Mouse (Mus musculus) spleen, adult 2 months (tissue): ENCODE measurements around the gene Ddo. TPM values are rescaled to one million over a fixed set of nuclear protein-coding genes. Genes with fewer than 3 reads are reported as not detected.

Experiments
- DNase-seq, 2 experiments: peaks; one replicate each; pipeline versions ENCODE4 v3.0.0 to v3.0.0-alpha.2; 2012 to 2021; ENCODE audit warnings: low spot score in 2 of 2, low read depth in 1 of 2
- H3K27ac ChIP-seq: fragments of 200-500 bp; 2 replicates; pipeline ENCODE4 v1.5.1; 2012; ENCODE audit warnings: low read length, inconsistent platforms; ENCODE audit not compliant: insufficient read depth
- H3K27me3 ChIP-seq: fragments of 200-500 bp; 2 replicates; pipeline ENCODE4 v1.6.1; 2012; ENCODE audit warnings: mild to moderate bottlenecking, moderate library complexity, low read length, inconsistent platforms; ENCODE audit not compliant: control insufficient read depth, insufficient read depth
- H3K36me3 ChIP-seq: fragments of 200-500 bp; 2 replicates; pipeline ENCODE4 v1.6.1; 2012; ENCODE audit warnings: mild to moderate bottlenecking, low read length, inconsistent platforms; ENCODE audit not compliant: control insufficient read depth, insufficient read depth
- H3K4me1 ChIP-seq: fragments of 200-500 bp; 2 replicates; pipeline ENCODE4 v1.6.1; 2011; ENCODE audit warnings: inconsistent platforms; ENCODE audit not compliant: control insufficient read depth, insufficient read depth, insufficient read length
- H3K4me3 ChIP-seq: fragments of 200-500 bp; 2 replicates; pipeline ENCODE4 v1.5.1; 2011; ENCODE audit warnings: mild to moderate bottlenecking, inconsistent platforms; ENCODE audit not compliant: insufficient read depth, insufficient read length; ENCODE audit errors: extremely low read depth
- CTCF ChIP-seq: fragments of 200-500 bp; IDR thresholded peaks from 2 replicates; pipeline ENCODE4 v1.5.1; 2011; ENCODE audit warnings: mild to moderate bottlenecking, inconsistent platforms; ENCODE audit not compliant: insufficient read depth, insufficient read length, insufficient replicate concordance; ENCODE audit errors: extremely low read depth
- POLR2A ChIP-seq: fragments of 200-500 bp; IDR thresholded peaks from 2 replicates; pipeline ENCODE4 v1.6.1; 2011; ENCODE audit warnings: low read depth, low read length, inconsistent platforms
- WGBS: fragments of 180-500 bp; shearing (Covaris S2); methylation state at CpG from one replicate; pipeline ENCODE4 v1.1.7; 2018; 5-methylcytosine and 5-hydroxymethylcytosine counted together
- polyA plus RNA-seq: library from polyadenylated mRNA; depleted of rRNA; stranded (reverse); fragments of >200 nt; gene quantifications from 2 replicates; pipeline ENCODE4 v1.2.3, GENCODE M21; 2012

The Ddo gene
- polyA plus RNA-seq, 1 experiment = 0.71 TPM

DNA sequence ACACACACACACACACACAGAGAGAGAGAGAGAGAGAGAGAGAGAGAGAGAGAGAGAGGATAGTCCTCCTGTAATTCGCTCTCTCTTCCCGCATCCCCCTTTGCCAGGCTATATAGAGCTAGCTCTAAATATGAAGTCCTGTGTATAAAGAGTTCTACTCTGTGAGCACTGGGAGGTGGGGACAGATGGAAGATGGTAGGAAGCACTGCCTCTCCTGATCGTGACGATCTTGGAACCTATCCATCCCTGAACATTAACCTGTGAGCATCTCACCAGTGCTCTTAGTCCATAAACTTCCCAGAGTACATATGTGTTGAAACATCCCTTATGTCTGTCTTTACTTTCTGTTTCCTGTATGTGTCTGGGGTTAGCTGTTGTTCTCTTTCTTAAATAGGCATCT lies 57.2 kb downstream of the Ddo start:
- no peak overlapping the region for H3K4me3 ChIP-seq
- 90% methylated on average over 4 of the region's 4 CpGs for WGBS

DNA sequence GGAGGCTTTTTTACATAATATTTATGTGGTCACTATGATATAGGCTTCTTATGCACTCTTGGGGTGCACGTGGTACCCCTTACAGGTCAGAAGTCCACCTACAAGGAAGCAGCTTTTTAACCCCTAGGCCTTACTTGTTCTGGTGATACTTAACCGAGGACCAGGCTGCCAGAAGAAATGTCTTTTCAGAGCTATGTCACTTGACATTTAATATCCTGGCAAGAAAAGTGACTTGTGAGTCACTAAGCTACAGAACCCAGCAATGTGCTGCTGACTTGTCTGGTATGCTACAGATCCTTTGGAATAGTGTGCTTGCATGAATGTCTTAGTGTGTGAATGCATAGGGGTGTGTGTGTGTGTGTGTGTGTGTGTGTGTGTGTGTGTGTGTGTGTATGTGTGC lies 57.6 kb downstream of the Ddo start:
- DNase-seq = no peak
- Histone ChIP-seq H3K4me3 (no peak overlapping the region), H3K27me3 (peaks cover 7% of the 10 kb centered on the region; the same call in 1 of the 2 replicates), H3K27ac (no peak overlapping the region), H3K4me1 (no peaks in the 10 kb centered on the region; the same call in 1 of the 2 replicates), H3K36me3 (no peaks in the 10 kb centered on the region)
- WGBS = 71% methylated on average over 2 of the region's 2 CpGs
- TF ChIP-seq CTCF (no peak), POLR2A (no peak)

More for the DNA sequence above, 57.2 kb downstream of the Ddo start:
- Histone ChIP-seq H3K27ac (no peak overlapping the region), H3K36me3 (no peaks in the 10 kb centered on the region), H3K4me1 (no peaks in the 10 kb centered on the region; the same call in 1 of the 2 replicates), H3K27me3 (peaks cover 7% of the 10 kb centered on the region; the same call in 1 of the 2 replicates)
- no peak for DNase-seq
- TF ChIP-seq POLR2A = no peak
- no peak for TF ChIP-seq CTCF

DNA sequence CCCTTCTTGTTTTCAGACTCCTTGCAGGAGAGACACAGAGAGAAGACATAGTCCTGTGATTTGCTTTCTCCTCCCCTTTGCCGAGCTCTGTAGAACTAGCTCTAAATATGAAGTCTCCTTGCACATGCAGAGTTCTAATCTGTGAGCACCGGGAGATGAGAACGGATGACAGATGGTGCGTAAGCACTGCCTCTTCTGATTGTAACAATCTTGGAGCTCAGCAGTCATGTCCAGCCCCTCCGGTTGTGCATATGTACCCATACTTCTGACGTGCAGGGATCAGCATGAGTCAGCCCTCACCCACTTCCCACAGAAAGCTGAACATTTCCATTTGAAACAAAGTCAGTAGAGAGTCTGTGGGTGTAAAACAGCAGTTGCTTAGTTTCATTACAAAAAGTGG lies 58.5 kb downstream of the Ddo start:
- Histone ChIP-seq H3K27ac (no peak overlapping the region), H3K4me1 (no peaks in the 10 kb centered on the region; the same call in 1 of the 2 replicates), H3K4me3 (no peak overlapping the region), H3K27me3 (peaks cover 2% of the 10 kb centered on the region; the same call in 1 of the 2 replicates), H3K36me3 (no peaks in the 10 kb centered on the region)
- 87% methylated on average over 6 of the region's 6 CpGs for WGBS
- TF ChIP-seq POLR2A (no peak), CTCF (no peak)
- DNase-seq = no peak

DNA sequence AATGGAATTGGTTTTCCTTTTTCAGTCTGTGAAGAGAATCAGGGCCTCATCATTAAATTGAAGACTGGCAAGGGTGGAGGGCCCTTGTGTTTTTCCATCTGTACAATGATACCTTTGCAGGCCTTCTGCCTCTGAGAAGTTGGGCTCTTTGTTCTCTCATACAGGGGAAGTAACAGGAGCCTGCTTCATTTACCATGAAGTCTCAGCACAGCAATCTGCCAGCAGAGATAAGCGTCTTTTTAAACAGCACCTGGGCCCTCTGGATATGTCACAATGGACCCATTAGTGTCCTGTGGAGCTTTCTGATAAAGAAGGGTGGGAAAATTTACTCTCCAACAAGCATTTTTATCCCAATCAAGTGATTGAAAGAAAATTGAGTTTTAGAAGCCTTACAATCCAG lies 59.1 kb downstream of the Ddo start:
- no peak for DNase-seq

DNA sequence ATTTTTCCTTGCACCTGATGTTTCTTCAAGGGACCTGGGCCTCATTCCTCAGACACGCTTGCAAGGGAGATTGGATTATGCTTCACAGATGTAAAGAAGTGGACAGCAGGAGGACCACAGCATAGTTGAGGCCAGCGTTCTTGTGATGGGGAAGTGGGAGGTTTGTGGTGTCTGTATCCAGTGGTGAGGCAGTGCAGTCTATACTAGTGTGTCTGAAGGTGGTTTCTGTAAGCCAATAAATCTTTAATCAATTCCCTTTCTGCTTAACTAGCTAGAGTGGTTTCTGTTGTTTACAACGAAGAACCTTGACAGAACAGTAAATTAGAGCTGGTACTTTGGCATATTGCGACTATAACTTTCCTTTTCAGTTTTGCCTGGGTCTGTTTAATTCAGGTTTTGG lies 68.8 kb downstream of the Ddo start:
- TF ChIP-seq POLR2A (no peak), CTCF (no peak)
- DNase-seq = no peak
- H3K4me3 ChIP-seq = no peak overlapping the region
- 35% methylated on average over 4 of the region's 4 CpGs for WGBS
- H3K4me1 ChIP-seq = no peaks in the 10 kb centered on the region
- H3K36me3 ChIP-seq = no peaks in the 10 kb centered on the region
- H3K27ac ChIP-seq = no peak overlapping the region
- H3K27me3 ChIP-seq = no peaks in the 10 kb centered on the region

More for the DNA sequence above, 59.1 kb downstream of the Ddo start:
- Histone ChIP-seq H3K4me3 (no peak overlapping the region), H3K27ac (no peak overlapping the region), H3K36me3 (no peaks in the 10 kb centered on the region), H3K4me1 (no peaks in the 10 kb centered on the region), H3K27me3 (no peaks in the 10 kb centered on the region)
- 84% methylated on average over 1 of the region's 1 CpGs for WGBS
- TF ChIP-seq POLR2A (no peak), CTCF (no peak)

DNA sequence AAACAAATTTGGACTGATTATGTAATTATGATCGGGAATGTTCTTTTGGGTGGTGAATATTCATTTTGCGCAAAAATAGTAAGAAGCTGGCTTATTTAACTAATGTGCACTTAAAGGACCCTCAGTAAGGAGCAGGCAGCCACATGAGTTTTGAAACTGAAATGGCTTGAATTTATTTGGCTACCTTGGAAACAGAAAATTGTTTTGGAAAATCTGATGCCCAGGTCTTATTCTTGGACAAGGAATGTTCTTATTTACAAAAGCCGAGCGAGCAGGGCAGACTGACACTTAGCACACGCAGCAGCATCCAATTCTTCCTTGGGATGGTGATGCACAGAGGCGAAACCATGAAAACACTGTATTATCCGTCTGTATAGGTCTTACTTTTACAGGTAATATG lies 81.3 kb downstream of the Ddo start:
- no peaks in the 10 kb centered on the region for H3K4me1 ChIP-seq
- H3K4me3 ChIP-seq = no peak overlapping the region
- no peaks in the 10 kb centered on the region for H3K36me3 ChIP-seq
- no peak overlapping the region for H3K27ac ChIP-seq
- H3K27me3 ChIP-seq = no peaks in the 10 kb centered on the region
- DNase-seq = no peak
- 88% methylated on average over 7 of the region's 7 CpGs for WGBS
- TF ChIP-seq CTCF (no peak), POLR2A (no peak)

DNA sequence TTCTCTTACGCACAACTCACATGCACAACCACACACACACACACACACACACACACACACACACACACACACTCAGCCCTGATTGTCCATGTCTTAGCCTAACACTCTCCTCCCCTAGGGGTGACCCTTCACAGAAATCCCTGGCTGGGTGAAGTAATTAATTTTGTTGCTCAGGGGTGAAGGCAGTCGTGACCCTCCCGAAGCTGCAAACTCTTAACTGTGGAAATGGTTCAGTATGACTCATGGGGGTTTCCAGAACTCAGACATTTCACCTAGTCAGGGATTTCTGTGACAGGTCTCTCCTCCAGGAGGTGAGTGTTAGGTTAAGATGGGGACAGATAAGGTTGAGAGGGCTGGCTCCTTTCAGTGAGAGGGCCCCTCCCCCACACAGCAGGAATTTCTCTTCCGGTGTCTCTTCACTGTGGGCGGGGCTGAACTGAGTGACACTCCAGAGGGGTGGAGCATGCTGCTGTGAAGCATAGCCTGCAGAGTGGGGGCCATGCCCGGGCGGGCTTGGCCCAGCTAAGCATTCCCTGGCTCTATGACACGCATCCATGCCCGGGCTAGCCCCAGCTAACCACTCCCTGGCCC lies 83.3 kb downstream of the Ddo start:
- Histone ChIP-seq H3K36me3 (no peaks in the 10 kb centered on the region), H3K27ac (no peak overlapping the region), H3K4me3 (no peak overlapping the region), H3K4me1 (no peaks in the 10 kb centered on the region), H3K27me3 (no peaks in the 10 kb centered on the region)
- WGBS = 66% methylated on average over 9 of the region's 9 CpGs
- no peak for TF ChIP-seq CTCF
- no peak for TF ChIP-seq POLR2A
- no peak for DNase-seq
